Mouse (Mus musculus): ENCODE measurements around the gene Chst1. TPM values are rescaled to one million over a fixed set of nuclear protein-coding genes. Genes with fewer than 3 reads are reported as not detected.

The Chst1 gene
- total and polyA plus RNA-seq, 3 experiments, result 0.57 to 4.5 (median 2.3) TPM

- H3K4me1 ChIP-seq (ENCODE audit: insufficient read depth, low read depth, low read length), result no peaks in the 10 kb centered on the region
- ATAC-seq (ENCODE audit: extremely low read depth, insufficient number of reproducible peaks, low FRiP score, poor library complexity, severe bottlenecking) (no peak), DNase-seq (ENCODE audit: low spot score) (no peak)
- no peaks in the 10 kb centered on the region for H3K36me3 ChIP-seq (replicated peaks)
- no peak for TF ChIP-seq CTCF (IDR thresholded peaks at IDR 0.05; ENCODE audit: low read depth, low read length)
- no peak for TF ChIP-seq GATA1 (IDR thresholded peaks at IDR 0.05; ENCODE audit: borderline replicate concordance, low read length)
- TF ChIP-seq POLR2AphosphoS5 (IDR thresholded peaks at IDR 0.05; ENCODE audit: insufficient replicate concordance, low read depth, low read length), result no peak
- TF ChIP-seq TAL1 (conservative IDR thresholded peaks at IDR 0.05; ENCODE audit: low read depth, low read length), result no peak
- no peak for TF ChIP-seq GATA2 (IDR thresholded peaks at IDR 0.05; ENCODE audit: borderline replicate concordance, low read depth, low read length)
- peaks cover 11% of the 10 kb centered on the region for H3K9me3 ChIP-seq (replicated peaks)
- peaks cover 6% of the 10 kb centered on the region; the same call in 1 of the 2 replicates for H3K27me3 ChIP-seq (ENCODE audit: insufficient read depth, low read length)
- no peak overlapping the region for H3K4me3 ChIP-seq (ENCODE audit: low read depth, low read length)
Observed at GRCm38 (mm10) chr2:92658293-92659150, 59.0 kb downstream of the Chst1 start.

GRCm38 (mm10) chr2:92659491-92660035 is 60.1 kb downstream of the Chst1 start:
- TF ChIP-seq GATA2 (IDR thresholded peaks at IDR 0.05; ENCODE audit: borderline replicate concordance, low read depth, low read length) (no peak), TAL1 (conservative IDR thresholded peaks at IDR 0.05; ENCODE audit: low read depth, low read length) (no peak), POLR2AphosphoS5 (IDR thresholded peaks at IDR 0.05; ENCODE audit: insufficient replicate concordance, low read depth, low read length) (no peak), CTCF (IDR thresholded peaks at IDR 0.05; ENCODE audit: low read depth, low read length) (no peak), GATA1 (IDR thresholded peaks at IDR 0.05; ENCODE audit: borderline replicate concordance, low read length) (no peak)
- H3K4me3 ChIP-seq (ENCODE audit: low read depth, low read length), result no peak overlapping the region
- H3K4me1 ChIP-seq (ENCODE audit: insufficient read depth, low read depth, low read length), result no peaks in the 10 kb centered on the region
- H3K9me3 ChIP-seq (replicated peaks), result peaks cover 11% of the 10 kb centered on the region
- H3K27me3 ChIP-seq (ENCODE audit: insufficient read depth, low read length), result peaks cover 6% of the 10 kb centered on the region; the same call in 1 of the 2 replicates
- H3K36me3 ChIP-seq (replicated peaks), result no peaks in the 10 kb centered on the region
- DNase-seq (ENCODE audit: low spot score) (no peak), ATAC-seq (ENCODE audit: extremely low read depth, insufficient number of reproducible peaks, low FRiP score, poor library complexity, severe bottlenecking) (no peak)

GRCm38 (mm10) chr2:92662534-92663068 is 63.1 kb downstream of the Chst1 start:
- H3K9me3 ChIP-seq (replicated peaks), result peaks cover 11% of the 10 kb centered on the region
- H3K4me3 ChIP-seq (ENCODE audit: low read depth, low read length), result no peak overlapping the region
- no peak for TF ChIP-seq TAL1 (conservative IDR thresholded peaks at IDR 0.05; ENCODE audit: low read depth, low read length)
- no peak for TF ChIP-seq GATA2 (IDR thresholded peaks at IDR 0.05; ENCODE audit: borderline replicate concordance, low read depth, low read length)
- TF ChIP-seq CTCF (IDR thresholded peaks at IDR 0.05; ENCODE audit: low read depth, low read length), result no peak
- TF ChIP-seq GATA1 (IDR thresholded peaks at IDR 0.05; ENCODE audit: borderline replicate concordance, low read length), result no peak
- TF ChIP-seq POLR2AphosphoS5 (IDR thresholded peaks at IDR 0.05; ENCODE audit: insufficient replicate concordance, low read depth, low read length), result no peak
- H3K27me3 ChIP-seq (ENCODE audit: insufficient read depth, low read length), result peaks cover 2% of the 10 kb centered on the region; the same call in 1 of the 2 replicates
- no peak for ATAC-seq (ENCODE audit: extremely low read depth, insufficient number of reproducible peaks, low FRiP score, poor library complexity, severe bottlenecking)
- no peak for DNase-seq (ENCODE audit: low spot score)
- no peaks in the 10 kb centered on the region for H3K36me3 ChIP-seq (replicated peaks)
- no peaks in the 10 kb centered on the region for H3K4me1 ChIP-seq (ENCODE audit: insufficient read depth, low read depth, low read length)

Other genes with a start within 250 kb of the Chst1 start
- gene Pex16, start 225.0 kb upstream of the Chst1 start, total RNA-seq (2014; fragmentation: Nextera tagmentation), result 6.9 and 11.8 TPM in 2 replicates
- 13.3 and 14.9 TPM in 2 replicates for gene Pex16, start 225.0 kb upstream of the Chst1 start, total RNA-seq (2017)
- 20.6 and 22.0 TPM in 2 replicates for gene Pex16, start 225.0 kb upstream of the Chst1 start, polyA plus RNA-seq (2012)
- gene Large2, start 224.8 kb upstream of the Chst1 start, total RNA-seq (2014; fragmentation: Nextera tagmentation), result not detected in 2 replicates
- 0.05 TPM in 1 of 2 replicates, not detected in the other for gene Large2, start 224.8 kb upstream of the Chst1 start, total RNA-seq (2017)
- not detected in 2 replicates for gene Large2, start 224.8 kb upstream of the Chst1 start, polyA plus RNA-seq (2012)
- gene 1700029I15Rik, start 217.2 kb upstream of the Chst1 start, total RNA-seq (2014; fragmentation: Nextera tagmentation), result 1.9 TPM in 1 of 2 replicates, not detected in the other
- gene 1700029I15Rik, start 217.2 kb upstream of the Chst1 start, total RNA-seq (2017), result 0.93 and 2.0 TPM in 2 replicates
- gene 1700029I15Rik, start 217.2 kb upstream of the Chst1 start, polyA plus RNA-seq (2012), result 0.55 and 0.67 TPM in 2 replicates
- gene Mapk8ip1, start 198.4 kb upstream of the Chst1 start, total RNA-seq (2014; fragmentation: Nextera tagmentation), result not detected in 2 replicates
- gene Mapk8ip1, start 198.4 kb upstream of the Chst1 start, total RNA-seq (2017), result 0.17 and 0.22 TPM in 2 replicates
- gene Mapk8ip1, start 198.4 kb upstream of the Chst1 start, polyA plus RNA-seq (2012), result 0.05 and 0.12 TPM in 2 replicates
- gene Cry2, start 165.7 kb upstream of the Chst1 start, total RNA-seq (2014; fragmentation: Nextera tagmentation), result 28.7 and 30.6 TPM in 2 replicates
- 8.2 and 13.3 TPM in 2 replicates for gene Cry2, start 165.7 kb upstream of the Chst1 start, total RNA-seq (2017)
- gene Cry2, start 165.7 kb upstream of the Chst1 start, polyA plus RNA-seq (2012), result 15.8 and 18.0 TPM in 2 replicates
- gene Slc35c1, start 139.2 kb upstream of the Chst1 start, total RNA-seq (2014; fragmentation: Nextera tagmentation), result 40.5 and 43.2 TPM in 2 replicates
- 8.9 and 11.4 TPM in 2 replicates for gene Slc35c1, start 139.2 kb upstream of the Chst1 start, total RNA-seq (2017)
- 25.1 and 31.2 TPM in 2 replicates for gene Slc35c1, start 139.2 kb upstream of the Chst1 start, polyA plus RNA-seq (2012)

All from G1E (cell line).